Mouse (Mus musculus): ENCODE measurements at regions not wholly inside any gene's neighbourhood (a gene's known extent, or its start where the extent isn't known, plus 50 kb on each side); places are given as distances from the start of the nearest gene placed in this dataset.

DNA sequence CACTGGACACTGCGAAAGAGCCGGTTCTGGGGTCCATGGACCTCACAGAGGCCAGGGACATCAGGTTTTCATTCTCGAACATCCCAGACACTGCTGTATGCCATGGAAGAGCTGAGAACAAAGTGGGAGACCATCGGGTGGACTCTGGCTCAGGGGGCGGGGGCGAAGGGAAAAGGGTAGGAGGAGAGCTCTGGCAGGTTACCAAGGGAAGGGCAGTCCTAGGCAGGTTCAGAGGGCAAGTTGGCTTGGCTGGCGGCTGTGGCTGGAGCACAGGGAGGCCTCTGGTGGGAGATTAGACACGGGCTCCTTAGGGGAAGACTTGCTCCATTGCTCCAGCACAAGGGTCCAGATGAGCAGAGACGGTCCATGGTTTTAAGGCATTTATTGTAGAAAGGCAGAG is 164.3 kb upstream of the Mki67 start:
- Histone ChIP-seq H3K9ac (ENCODE audit: low read length) (no peak overlapping the region), H3K9me3 (ENCODE audit: control insufficient read depth, low read length) (no peaks in the 10 kb centered on the region), H3K27me3 (replicated peaks; ENCODE audit: control insufficient read depth, insufficient read depth, low read length) (no peaks in the 10 kb centered on the region), H3K4me1 (replicated peaks; ENCODE audit: control insufficient read depth, insufficient read depth, low read length) (no peaks in the 10 kb centered on the region), H3K27ac (ENCODE audit: low read depth) (no peak overlapping the region), H3K4me3 (ENCODE audit: low read depth, low read length) (no peak overlapping the region), H3K36me3 (ENCODE audit: control insufficient read depth, insufficient read depth, low read length) (no peaks in the 10 kb centered on the region), H3K4me2 (ENCODE audit: low read length) (no peak overlapping the region)
- no peak for DNase-seq (ENCODE audit: low spot score)
- no peak for ATAC-seq (replicated peaks; ENCODE audit: low FRiP score, low TSS enrichment, low read depth)
- 90% methylated on average over 9 of the region's 9 CpGs for WGBS

- ATAC-seq (replicated peaks; ENCODE audit: low FRiP score, low TSS enrichment, low read depth) (no peak), DNase-seq (ENCODE audit: low spot score) (no peak)
- Histone ChIP-seq H3K9me3 (ENCODE audit: control insufficient read depth, low read length) (no peaks in the 10 kb centered on the region), H3K4me2 (ENCODE audit: low read length) (no peak overlapping the region), H3K27ac (ENCODE audit: low read depth) (no peak overlapping the region), H3K4me3 (ENCODE audit: low read depth, low read length) (no peak overlapping the region), H3K9ac (ENCODE audit: low read length) (no peak overlapping the region), H3K4me1 (replicated peaks; ENCODE audit: control insufficient read depth, insufficient read depth, low read length) (no peaks in the 10 kb centered on the region), H3K27me3 (replicated peaks; ENCODE audit: control insufficient read depth, insufficient read depth, low read length) (no peaks in the 10 kb centered on the region), H3K36me3 (ENCODE audit: control insufficient read depth, insufficient read depth, low read length) (no peaks in the 10 kb centered on the region)
- WGBS: 92% methylated on average over 4 of the region's 4 CpGs
These were observed 166.1 kb upstream of the Mki67 start for GRCm38 (mm10) chr7:135882306-135882705.

GRCm38 (mm10) chr7:135888598-135888997 is 172.4 kb upstream of the Mki67 start:
- Histone ChIP-seq H3K9ac (ENCODE audit: low read length) (no peak overlapping the region), H3K27ac (ENCODE audit: low read depth) (no peak overlapping the region), H3K4me2 (ENCODE audit: low read length) (peak overlapping the region; percentile 27; the same call in 1 of the 2 replicates)

GRCm38 (mm10) chr7:135889016-135889726 is 173.0 kb upstream of the Mki67 start:
- peak overlapping the region; percentile 39; the same call in 1 of the 2 replicates for H3K27ac ChIP-seq (ENCODE audit: low read depth)
- no peaks in the 10 kb centered on the region for H3K27me3 ChIP-seq (replicated peaks; ENCODE audit: control insufficient read depth, insufficient read depth, low read length)
- H3K4me3 ChIP-seq (ENCODE audit: low read depth, low read length): no peak overlapping the region
- H3K9me3 ChIP-seq (ENCODE audit: control insufficient read depth, low read length): no peaks in the 10 kb centered on the region
- peak overlapping the region; percentile 10; the same call in 1 of the 2 replicates for H3K9ac ChIP-seq (ENCODE audit: low read length)
- DNase-seq (ENCODE audit: low spot score) (peak; percentile 55), ATAC-seq (replicated peaks; ENCODE audit: low FRiP score, low TSS enrichment, low read depth) (0 out of 2 replicates have a peak, but pooled peaks have one; percentile 60)
- H3K4me1 ChIP-seq (replicated peaks; ENCODE audit: control insufficient read depth, insufficient read depth, low read length): peaks cover 6% of the 10 kb centered on the region
- 11% methylated on average over 17 of the region's 17 CpGs for WGBS
- peak overlapping the region; percentile 27 for H3K4me2 ChIP-seq (ENCODE audit: low read length)
- H3K36me3 ChIP-seq (ENCODE audit: control insufficient read depth, insufficient read depth, low read length): no peaks in the 10 kb centered on the region

More at GRCm38 (mm10) chr7:135888598-135888997, 172.4 kb upstream of the Mki67 start:
- DNase-seq (ENCODE audit: low spot score) (peak; percentile 39), ATAC-seq (replicated peaks; ENCODE audit: low FRiP score, low TSS enrichment, low read depth) (no peak)
- Histone ChIP-seq H3K4me3 (ENCODE audit: low read depth, low read length) (no peak overlapping the region), H3K9me3 (ENCODE audit: control insufficient read depth, low read length) (no peaks in the 10 kb centered on the region), H3K4me1 (replicated peaks; ENCODE audit: control insufficient read depth, insufficient read depth, low read length) (peaks cover 6% of the 10 kb centered on the region), H3K36me3 (ENCODE audit: control insufficient read depth, insufficient read depth, low read length) (no peaks in the 10 kb centered on the region), H3K27me3 (replicated peaks; ENCODE audit: control insufficient read depth, insufficient read depth, low read length) (no peaks in the 10 kb centered on the region)
- WGBS: 19% methylated on average over 3 of the region's 3 CpGs

DNA sequence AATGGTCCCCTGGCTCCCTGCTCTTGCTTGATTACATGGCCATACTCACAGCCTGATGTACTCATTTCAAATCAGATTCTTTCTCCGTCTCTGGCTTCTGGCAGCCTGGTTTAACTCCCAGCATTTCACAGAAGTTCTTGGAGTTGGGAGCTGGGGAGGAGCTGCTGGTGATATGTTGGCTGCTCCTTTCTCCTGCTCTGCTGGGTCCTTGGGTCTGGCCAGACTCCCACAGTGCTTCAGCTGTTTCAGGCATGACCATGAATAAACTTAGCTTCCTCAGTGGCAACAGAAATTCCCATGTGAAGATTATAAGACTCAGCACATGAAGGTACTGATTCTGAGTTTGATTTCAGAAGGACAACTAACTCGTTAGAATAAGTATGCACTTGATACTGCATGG is 182.7 kb upstream of the Mki67 start:
- no peak overlapping the region for H3K9ac ChIP-seq (ENCODE audit: low read length)
- H3K27ac ChIP-seq (ENCODE audit: low read depth): no peak overlapping the region
- no peaks in the 10 kb centered on the region for H3K36me3 ChIP-seq (ENCODE audit: control insufficient read depth, insufficient read depth, low read length)
- peaks cover 7% of the 10 kb centered on the region; the same call in 1 of the 2 replicates for H3K4me1 ChIP-seq (replicated peaks; ENCODE audit: control insufficient read depth, insufficient read depth, low read length)
- no peak overlapping the region for H3K4me2 ChIP-seq (ENCODE audit: low read length)
- H3K27me3 ChIP-seq (replicated peaks; ENCODE audit: control insufficient read depth, insufficient read depth, low read length): no peaks in the 10 kb centered on the region
- DNase-seq (ENCODE audit: low spot score): no peak
- no peak overlapping the region for H3K4me3 ChIP-seq (ENCODE audit: low read depth, low read length)
- no peak for ATAC-seq (replicated peaks; ENCODE audit: low FRiP score, low TSS enrichment, low read depth)
- WGBS: 73% methylated on average over 2 of the region's 2 CpGs
- H3K9me3 ChIP-seq (ENCODE audit: control insufficient read depth, low read length): no peaks in the 10 kb centered on the region

- Histone ChIP-seq H3K9me3 (ENCODE audit: control insufficient read depth, low read length) (no peaks in the 10 kb centered on the region), H3K4me3 (ENCODE audit: low read depth, low read length) (no peak overlapping the region), H3K9ac (ENCODE audit: low read length) (no peak overlapping the region), H3K36me3 (ENCODE audit: control insufficient read depth, insufficient read depth, low read length) (no peaks in the 10 kb centered on the region), H3K27ac (ENCODE audit: low read depth) (no peak overlapping the region), H3K4me2 (ENCODE audit: low read length) (no peak overlapping the region), H3K4me1 (replicated peaks; ENCODE audit: control insufficient read depth, insufficient read depth, low read length) (peaks cover 7% of the 10 kb centered on the region; the same call in 1 of the 2 replicates), H3K27me3 (replicated peaks; ENCODE audit: control insufficient read depth, insufficient read depth, low read length) (no peaks in the 10 kb centered on the region)
- 91% methylated on average over 5 of the region's 5 CpGs for whole genome bisulfite sequencing
- no peak for DNase-seq (ENCODE audit: low spot score)
- no peak for ATAC-seq (replicated peaks; ENCODE audit: low FRiP score, low TSS enrichment, low read depth)
These were observed 183.6 kb upstream of the Mki67 start for GRCm38 (mm10) chr7:135899765-135900164.

GRCm38 (mm10) chr7:135900861-135901321 is 184.7 kb upstream of the Mki67 start:
- Histone ChIP-seq H3K4me1 (replicated peaks; ENCODE audit: control insufficient read depth, insufficient read depth, low read length) (peaks cover 7% of the 10 kb centered on the region; the same call in 1 of the 2 replicates), H3K9me3 (ENCODE audit: control insufficient read depth, low read length) (no peaks in the 10 kb centered on the region), H3K36me3 (ENCODE audit: control insufficient read depth, insufficient read depth, low read length) (no peaks in the 10 kb centered on the region), H3K4me3 (ENCODE audit: low read depth, low read length) (no peak overlapping the region), H3K4me2 (ENCODE audit: low read length) (no peak overlapping the region), H3K27me3 (replicated peaks; ENCODE audit: control insufficient read depth, insufficient read depth, low read length) (no peaks in the 10 kb centered on the region), H3K27ac (ENCODE audit: low read depth) (0 out of 2 replicates have a peak overlapping the region, but pooled peaks have one; percentile 10), H3K9ac (ENCODE audit: low read length) (no peak overlapping the region)
- DNase-seq (ENCODE audit: low spot score) (no peak), ATAC-seq (replicated peaks; ENCODE audit: low FRiP score, low TSS enrichment, low read depth) (0 out of 2 replicates have a peak, but pooled peaks have one; percentile 32)
- WGBS: 21% methylated on average over 10 of the region's 10 CpGs

- peaks cover 7% of the 10 kb centered on the region; the same call in 1 of the 2 replicates for H3K4me1 ChIP-seq (replicated peaks; ENCODE audit: control insufficient read depth, insufficient read depth, low read length)
- H3K27me3 ChIP-seq (replicated peaks; ENCODE audit: control insufficient read depth, insufficient read depth, low read length): no peaks in the 10 kb centered on the region
- H3K9ac ChIP-seq (ENCODE audit: low read length): no peak overlapping the region
- no peaks in the 10 kb centered on the region for H3K36me3 ChIP-seq (ENCODE audit: control insufficient read depth, insufficient read depth, low read length)
- no peaks in the 10 kb centered on the region for H3K9me3 ChIP-seq (ENCODE audit: control insufficient read depth, low read length)
- H3K27ac ChIP-seq (ENCODE audit: low read depth): no peak overlapping the region
- H3K4me2 ChIP-seq (ENCODE audit: low read length): no peak overlapping the region
- 37% methylated on average over 13 of the region's 13 CpGs for WGBS
- ATAC-seq (replicated peaks; ENCODE audit: low FRiP score, low TSS enrichment, low read depth): no peak
- no peak for DNase-seq (ENCODE audit: low spot score)
- no peak overlapping the region for H3K4me3 ChIP-seq (ENCODE audit: low read depth, low read length)
These were observed 186.2 kb upstream of the Mki67 start for GRCm38 (mm10) chr7:135902106-135903055.

All from intestine, embryonic 14.5 days (tissue).